Mouse (Mus musculus): Measurements from ENCODE around the gene Col4a3bp. TPM values are rescaled to one million over a fixed set of nuclear protein-coding genes. Genes with fewer than 3 reads are reported as not detected.

Col4a3bp gene
- total and polyA plus RNA-seq, 3 experiments, result 7.0 to 14.8 (median 11.9) TPM

DNA sequence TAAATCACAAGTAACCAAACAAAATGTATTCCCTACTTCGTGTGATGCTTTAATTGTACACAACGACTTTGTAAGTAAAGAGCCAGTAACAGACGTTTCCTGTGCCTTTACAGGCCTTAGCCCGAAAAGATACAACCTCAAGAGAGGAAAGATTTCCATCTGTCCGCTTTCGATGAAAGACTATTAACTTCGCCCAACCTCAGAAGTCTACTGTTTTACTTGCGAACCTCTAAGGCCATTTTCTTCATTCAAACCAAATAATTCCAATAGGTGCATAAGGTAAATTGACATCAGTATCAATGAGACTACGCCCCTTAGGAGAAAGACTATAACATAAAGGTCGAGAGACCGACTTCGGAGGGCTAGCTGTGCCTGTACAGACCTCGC, 127.6 kb downstream of the Col4a3bp start:
- no peak overlapping the region for H3K27ac ChIP-seq (ENCODE audit: insufficient read depth, low read depth)
- H3K9me3 ChIP-seq (replicated peaks; ENCODE audit: low read length), result no peaks in the 10 kb centered on the region
- no peaks in the 10 kb centered on the region for H3K27me3 ChIP-seq (replicated peaks)
- peaks cover 23 to 43% of the 10 kb centered on the region in 2 experiments for H3K4me1 ChIP-seq (ENCODE audit: control insufficient read depth in 1 of 2, insufficient read depth in 2 of 2)
- no peak for TF ChIP-seq POLR2A (IDR thresholded peaks at IDR 0.05; ENCODE audit: low read depth, low read length)
- TF ChIP-seq MYC (IDR thresholded peaks at IDR 0.05; ENCODE audit: low read depth, low read length), result no peak
- H3K4me2 ChIP-seq (ENCODE audit: insufficient read depth, low read depth, poor library complexity, severe bottlenecking), result peak overlapping the region; percentile 94
- H3K9ac ChIP-seq (ENCODE audit: insufficient read depth, low read depth), result peak overlapping the region; percentile 80
- in situ Hi-C loops (cut with MboI; ENCODE audit: low pct_ligation_motif_present, low pct_unique_long_range_greater_than_20kb, low sequenced_read_pairs), result no loop called here
- H3K36me3 ChIP-seq (replicated peaks in 1 of 2; ENCODE audit: control insufficient read depth in 1 of 2, insufficient read depth in 1 of 2, low read length in 1 of 2), result peaks cover 10 to 22% of the 10 kb centered on the region in 2 experiments
- DNase-seq (ENCODE audit: extremely low read depth), result no peak
- H3K4me3 ChIP-seq (replicated peaks in 1 of 3; ENCODE audit: low read depth in 2 of 3, low read length in 2 of 3, poor library complexity in 1 of 3), result peak overlapping the region; percentile 79 to 98 (median 95)
- dilution Hi-C loops (cut with MboI; ENCODE audit: extremely low pct_ligation_motif_present, extremely low pct_unique_long_range_greater_than_20kb, low sequenced_read_pairs), result no loop called here
- peaks cover 51% of the 10 kb centered on the region for H3K79me2 ChIP-seq (replicated peaks; ENCODE audit: control insufficient read depth, extremely low read depth, insufficient read depth, poor library complexity, severe bottlenecking)

DNA sequence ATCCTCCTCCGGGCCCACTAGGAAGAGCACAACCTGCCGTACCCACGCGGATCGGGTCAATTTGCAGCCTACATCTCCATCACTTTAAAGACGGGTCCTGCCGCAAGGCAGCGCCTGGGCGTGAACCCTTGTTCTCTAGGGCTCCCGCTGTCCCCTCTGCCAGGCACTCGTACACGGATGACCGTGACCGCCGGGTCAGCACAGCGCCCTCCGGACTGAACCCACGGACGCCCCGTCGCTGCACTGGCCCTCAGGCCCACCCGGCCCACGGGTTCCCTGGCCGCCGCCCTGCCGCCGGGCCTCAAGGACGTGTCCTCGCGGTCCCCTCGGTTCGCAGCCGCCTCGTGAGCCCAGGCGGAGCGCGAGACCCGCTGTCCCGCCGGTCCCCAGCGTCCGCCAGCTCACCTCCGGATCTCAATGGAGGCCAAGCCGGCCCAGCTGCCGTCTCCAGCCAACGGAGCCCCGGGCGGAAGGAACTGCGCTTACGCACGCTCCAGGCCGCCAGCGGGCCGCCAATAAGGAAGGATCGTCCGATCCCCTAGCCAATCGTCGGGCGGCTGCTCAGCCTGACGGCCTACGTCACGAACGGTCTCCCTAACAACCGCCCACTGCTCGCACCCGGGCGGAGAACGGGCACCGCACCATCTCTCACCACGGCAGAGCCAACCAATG, 128.1 kb downstream of the Col4a3bp start, which contains the start of gene Hmgcr:
Hmgcr (minus strand) TSS at position 531 of the 672 bp plus-strand sequence.
- peak within 1 kb of the TSS; percentile 95 for H3K4me2 ChIP-seq (ENCODE audit: insufficient read depth, low read depth, poor library complexity, severe bottlenecking)
- peaks cover 5 to 16% of the 10 kb centered on the region in 2 experiments for H3K36me3 ChIP-seq (replicated peaks in 1 of 2; ENCODE audit: control insufficient read depth in 1 of 2, insufficient read depth in 1 of 2, low read length in 1 of 2)
- no peaks in the 10 kb centered on the region for H3K27me3 ChIP-seq (replicated peaks)
- peak within 1 kb of the TSS; percentile 80 for H3K9ac ChIP-seq (ENCODE audit: insufficient read depth, low read depth)
- peaks cover 47% of the 10 kb centered on the region for H3K79me2 ChIP-seq (replicated peaks; ENCODE audit: control insufficient read depth, extremely low read depth, insufficient read depth, poor library complexity, severe bottlenecking)
- H3K4me1 ChIP-seq (ENCODE audit: control insufficient read depth in 1 of 2, insufficient read depth in 2 of 2), result peaks cover 20 to 38% of the 10 kb centered on the region in 2 experiments
- dilution Hi-C loops (cut with MboI; ENCODE audit: extremely low pct_ligation_motif_present, extremely low pct_unique_long_range_greater_than_20kb, low sequenced_read_pairs), result no loop called here
- H3K27ac ChIP-seq (ENCODE audit: insufficient read depth, low read depth), result peak within 1 kb of the TSS; percentile 72
- peak within 1 kb of the TSS; percentile 79 to 98 (median 95) for H3K4me3 ChIP-seq (replicated peaks in 1 of 3; ENCODE audit: low read depth in 2 of 3, low read length in 2 of 3, poor library complexity in 1 of 3)
- in situ Hi-C loops (cut with MboI; ENCODE audit: low pct_ligation_motif_present, low pct_unique_long_range_greater_than_20kb, low sequenced_read_pairs), result no loop called here
- H3K9me3 ChIP-seq (replicated peaks; ENCODE audit: low read length), result no peaks in the 10 kb centered on the region
- DNase-seq (ENCODE audit: extremely low read depth), result peak; percentile 95
- TF ChIP-seq ZMIZ1 (IDR thresholded peaks at IDR 0.05; ENCODE audit: low read depth, low read length), result peak; percentile 88; the same call in 1 of the 2 replicates
- TF ChIP-seq MXI1 (IDR thresholded peaks at IDR 0.05; ENCODE audit: low read depth, low read length), result peak; percentile 49; the same call in 1 of the 2 replicates
- peak; percentile 87 for TF ChIP-seq NELFE (IDR thresholded peaks at IDR 0.05; ENCODE audit: low read depth, low read length)
- TF ChIP-seq ZNF384 (IDR thresholded peaks at IDR 0.05; ENCODE audit: low read depth, low read length), result no peak
- 0 out of 2 replicates have a peak, but pooled peaks have one; percentile 2 for TF ChIP-seq MYC (IDR thresholded peaks at IDR 0.05; ENCODE audit: low read depth, low read length)
- peak; percentile 75 for TF ChIP-seq NRF1 (IDR thresholded peaks at IDR 0.05; ENCODE audit: low read depth, low read length)
- peak; percentile 90 for TF ChIP-seq TCF12 (IDR thresholded peaks at IDR 0.05; ENCODE audit: low read depth, low read length)
- TF ChIP-seq KAT2A (IDR thresholded peaks at IDR 0.05; ENCODE audit: insufficient replicate concordance, low read length), result 0 out of 2 replicates have a peak, but pooled peaks have one; percentile 26
- no peak for TF ChIP-seq GABPA (IDR thresholded peaks at IDR 0.05; ENCODE audit: insufficient replicate concordance, low read depth, low read length)
- TF ChIP-seq TBP (conservative IDR thresholded peaks at IDR 0.05; ENCODE audit: low read depth, low read length), result peak; percentile 75
- TF ChIP-seq MAX (IDR thresholded peaks at IDR 0.05; ENCODE audit: low read length), result peak; percentile 85; the same call in 1 of the 2 replicates
- peak; percentile 56; the same call in 1 of the 2 replicates for TF ChIP-seq HCFC1 (IDR thresholded peaks at IDR 0.05; ENCODE audit: low read depth, low read length)
- no peak for TF ChIP-seq EP300 (IDR thresholded peaks at IDR 0.05; ENCODE audit: low read length)
- peak; percentile 65; the same call in 1 of the 2 replicates for TF ChIP-seq SIN3A (IDR thresholded peaks at IDR 0.05; ENCODE audit: low read length)
- TF ChIP-seq CHD2 (IDR thresholded peaks at IDR 0.05; ENCODE audit: low read length), result peak; percentile 75
- TF ChIP-seq CTCF (conservative IDR thresholded peaks at IDR 0.05 in 1 of 2, IDR thresholded peaks at IDR 0.05 in 1 of 2; ENCODE audit: low read depth in 2 of 2, low read length in 2 of 2), result no peak
- peak; percentile 95 for TF ChIP-seq POLR2A (IDR thresholded peaks at IDR 0.05; ENCODE audit: low read depth, low read length)
- peak; percentile 84 for TF ChIP-seq ELF1 (IDR thresholded peaks at IDR 0.05; ENCODE audit: low read depth, low read length)
- peak; percentile 75; the same call in 1 of the 2 replicates for TF ChIP-seq UBTF (IDR thresholded peaks at IDR 0.05; ENCODE audit: low read depth, low read length)

Measured in CH12.LX (cell line).